Mouse (Mus musculus) ES-E14 (cell line): Measurements from ENCODE around the gene Vdr.

Experiments
- CHD2 ChIP-seq: IDR thresholded peaks from 2 replicates; pipeline ENCODE4 v1.6.1; 2014; ENCODE audit warnings: mild to moderate bottlenecking, low read depth, low read length, inconsistent platforms
- HCFC1 ChIP-seq: IDR thresholded peaks from 2 replicates; pipeline ENCODE4 v1.6.1; 2012; ENCODE audit warnings: low read length, inconsistent platforms, borderline replicate concordance; ENCODE audit not compliant: insufficient read depth
- ZC3H11A ChIP-seq: IDR thresholded peaks from 2 replicates; pipeline ENCODE4 v1.6.1; 2012; ENCODE audit warnings: low read depth, mild to moderate bottlenecking, inconsistent platforms, low read length, borderline replicate concordance
- ZNF384 ChIP-seq: IDR thresholded peaks from 2 replicates; pipeline ENCODE4 v1.6.1; 2012; ENCODE audit warnings: low read depth, low read length, inconsistent platforms

GRCm38 (mm10) chr15:97830788-97831241 lies 79.6 kb downstream of the Vdr start:
- TF ChIP-seq ZC3H11A (no peak), CHD2 (no peak), HCFC1 (no peak), ZNF384 (no peak)
